Mouse (Mus musculus): ENCODE measurements at regions not wholly inside any gene's neighbourhood (a gene's known extent, or its start where the extent isn't known, plus 50 kb on each side); places are given as distances from the start of the nearest gene placed in this dataset.
"Not testable (repeated sequence)": the region's sequence is repeated elsewhere in the genome, so short reads cannot be mapped to it uniquely, and the experiment has no call there.

DNA sequence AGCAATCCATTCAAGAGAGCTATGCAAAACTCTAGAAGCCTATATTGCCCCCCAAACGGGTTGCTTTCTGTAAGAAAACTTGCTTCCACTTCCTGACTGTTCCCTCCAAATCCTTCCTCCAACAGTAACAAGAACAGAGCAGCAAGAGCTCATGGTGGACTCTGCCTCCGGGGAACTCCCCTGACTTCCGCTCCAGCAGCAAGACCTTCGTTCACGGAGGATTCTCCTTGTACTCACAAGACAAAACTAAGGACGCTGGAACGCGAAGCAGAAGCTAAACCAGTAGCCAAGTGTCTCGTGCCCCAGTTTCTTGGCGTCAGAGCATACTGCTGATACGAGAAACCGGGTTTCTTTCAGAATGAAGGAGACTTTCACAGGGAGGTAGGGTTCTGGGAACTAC, 50.7 kb downstream of the H2al2a start:
- no peak for DNase-seq

DNA sequence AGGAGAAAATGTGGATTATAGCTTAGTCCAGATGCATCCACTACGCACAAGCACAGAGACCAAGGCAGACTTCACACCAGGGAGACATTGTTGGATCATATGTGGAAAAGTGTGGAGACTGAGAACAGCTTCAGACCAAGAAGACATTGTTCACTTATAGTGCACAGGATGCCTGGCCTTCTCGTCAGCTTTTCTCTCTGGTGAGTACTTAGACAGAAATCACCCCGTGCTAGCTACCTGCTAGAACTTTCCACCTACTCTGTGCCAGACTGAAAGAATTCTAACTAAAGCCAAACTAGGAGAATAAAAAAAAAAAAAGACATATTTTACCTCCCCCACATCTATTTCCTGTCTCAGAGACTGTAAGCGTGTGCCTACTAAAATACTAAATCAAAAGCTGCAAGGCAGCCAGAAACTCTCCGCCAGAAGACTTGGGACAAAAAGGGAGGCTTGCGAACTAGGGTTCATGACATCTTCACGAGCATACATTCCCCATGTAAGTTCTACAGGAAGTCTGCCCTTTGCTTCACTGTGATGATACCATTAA, 51.3 kb downstream of the H2al2a start:
- no peak for DNase-seq

DNA sequence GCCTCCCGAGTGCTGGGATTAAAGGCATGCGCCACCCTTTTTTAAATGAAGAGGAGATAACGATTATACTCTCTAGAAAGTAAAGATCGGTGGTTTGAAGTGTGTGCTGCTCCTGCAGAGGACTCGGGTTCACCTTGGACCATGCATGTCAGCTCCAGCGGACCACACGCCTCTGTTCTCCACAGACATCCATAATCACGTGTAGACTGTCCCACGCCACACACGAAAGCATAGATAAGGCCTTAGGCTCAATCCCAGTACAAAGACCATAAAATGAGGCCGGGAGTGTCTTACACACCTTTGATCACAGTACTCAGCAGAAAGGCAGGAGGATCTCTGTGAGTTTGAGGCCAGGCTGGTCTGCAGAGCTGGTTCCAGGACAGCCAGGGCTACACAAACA, 53.3 kb downstream of the H2al2a start:
- DNase-seq = no peak

DNA sequence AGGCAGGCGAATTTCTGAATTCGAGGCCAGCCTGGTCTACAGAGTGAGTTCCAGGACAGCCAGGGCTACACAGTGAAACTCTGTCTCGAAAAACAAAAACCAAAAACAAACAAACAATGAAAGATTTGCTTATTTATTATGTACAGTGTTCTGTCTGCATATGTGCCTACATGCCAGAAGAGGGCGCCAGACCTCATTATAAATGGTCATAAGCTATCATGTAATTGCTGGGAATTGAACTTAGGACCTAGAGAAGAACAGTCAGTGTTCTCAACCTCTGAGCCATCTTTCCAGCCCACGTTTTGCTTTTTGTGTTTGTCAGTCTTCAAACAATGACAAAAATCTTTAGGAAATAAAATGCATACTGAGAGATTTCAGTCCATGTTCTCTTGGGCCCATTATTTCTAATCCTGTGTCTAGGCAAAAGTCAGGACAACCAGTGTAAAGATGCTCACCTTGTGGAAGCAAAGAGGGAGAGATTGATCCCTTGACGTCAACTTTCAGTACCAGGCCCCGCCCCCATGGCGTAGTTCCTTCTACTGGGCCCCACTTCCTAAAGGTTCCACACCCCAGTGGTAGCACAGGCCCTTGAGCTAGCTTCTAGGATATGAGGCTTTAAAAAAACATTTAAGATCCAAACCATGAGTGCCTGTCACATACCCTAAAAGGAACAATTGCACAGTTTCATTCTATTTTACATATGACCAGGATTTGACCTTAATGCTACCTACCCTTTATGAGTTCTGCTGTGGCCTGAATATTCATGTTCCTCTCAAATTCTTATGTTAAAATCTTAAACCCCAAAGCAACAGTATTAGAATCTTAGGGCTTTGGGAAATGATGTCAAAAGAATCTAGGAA, 54.0 kb downstream of the H2al2a start:
- no peak for DNase-seq

DNA sequence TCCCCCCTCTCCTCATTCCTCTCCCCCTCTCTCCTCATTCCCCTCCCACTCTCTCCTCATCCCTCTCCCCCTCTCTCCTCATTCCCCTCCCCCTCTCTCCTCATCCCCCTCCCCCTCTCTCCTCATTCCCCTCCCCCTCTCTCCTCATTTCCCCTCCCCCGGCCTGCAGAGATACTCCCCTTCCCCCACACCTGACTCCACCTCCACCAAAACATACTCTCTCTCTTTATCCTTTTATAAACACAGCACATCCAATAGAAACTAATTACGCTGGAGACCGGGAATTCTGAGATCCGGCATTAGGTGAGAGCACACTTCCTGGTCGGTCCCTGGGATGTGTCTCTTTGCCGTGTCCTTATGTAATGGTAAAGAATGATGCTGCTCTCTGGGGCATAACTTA, 54.8 kb downstream of the H2al2a start:
- DNase-seq = no peak

DNA sequence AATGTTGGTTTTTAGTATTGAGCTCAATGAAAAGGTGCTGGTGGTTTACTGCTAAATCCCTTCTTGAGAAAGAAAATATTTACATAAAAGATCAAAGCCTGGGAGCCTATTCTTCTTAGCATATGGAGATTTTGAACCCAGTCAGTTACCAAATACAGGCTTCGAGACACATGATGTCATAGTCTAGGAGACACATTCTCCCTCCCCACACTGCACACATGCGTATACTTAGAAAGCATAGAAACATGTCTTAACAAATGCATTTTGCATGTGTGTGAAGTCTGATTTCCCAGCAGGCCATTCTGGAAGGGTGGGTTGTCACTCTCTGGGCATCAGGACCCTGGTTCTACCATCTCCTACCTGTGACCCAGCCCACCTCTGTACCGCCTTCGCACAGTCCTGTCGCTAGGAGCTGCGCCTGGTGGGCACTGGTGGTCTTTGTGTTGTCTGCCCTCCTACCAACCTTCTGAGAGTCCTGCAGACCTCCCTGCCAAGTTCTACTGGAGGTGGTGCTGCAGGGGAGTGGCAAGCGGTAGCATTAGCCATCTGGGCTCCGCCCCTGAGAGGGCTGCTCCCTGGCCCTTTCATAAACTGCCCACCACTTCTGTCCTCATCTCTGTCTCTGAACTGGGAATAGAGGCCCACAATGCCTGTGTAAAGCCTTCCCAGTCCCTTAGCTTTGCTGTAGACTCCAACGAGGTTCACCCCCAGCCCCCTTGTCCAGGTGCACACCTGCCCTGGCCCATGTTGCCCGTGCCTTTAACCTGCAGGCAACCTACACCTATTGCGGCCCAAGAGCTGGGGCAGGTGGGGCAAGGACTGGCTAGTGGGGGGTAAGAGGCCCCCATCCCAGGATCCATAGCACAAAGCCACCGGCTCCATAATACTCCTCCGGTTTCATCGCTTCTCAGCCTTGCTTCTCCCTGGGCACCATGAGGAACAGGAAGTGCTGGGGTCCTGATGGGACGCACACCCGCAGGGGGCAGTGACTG, 56.6 kb downstream of the H2al2a start:
- not testable (repeated sequence) for DNase-seq

DNA sequence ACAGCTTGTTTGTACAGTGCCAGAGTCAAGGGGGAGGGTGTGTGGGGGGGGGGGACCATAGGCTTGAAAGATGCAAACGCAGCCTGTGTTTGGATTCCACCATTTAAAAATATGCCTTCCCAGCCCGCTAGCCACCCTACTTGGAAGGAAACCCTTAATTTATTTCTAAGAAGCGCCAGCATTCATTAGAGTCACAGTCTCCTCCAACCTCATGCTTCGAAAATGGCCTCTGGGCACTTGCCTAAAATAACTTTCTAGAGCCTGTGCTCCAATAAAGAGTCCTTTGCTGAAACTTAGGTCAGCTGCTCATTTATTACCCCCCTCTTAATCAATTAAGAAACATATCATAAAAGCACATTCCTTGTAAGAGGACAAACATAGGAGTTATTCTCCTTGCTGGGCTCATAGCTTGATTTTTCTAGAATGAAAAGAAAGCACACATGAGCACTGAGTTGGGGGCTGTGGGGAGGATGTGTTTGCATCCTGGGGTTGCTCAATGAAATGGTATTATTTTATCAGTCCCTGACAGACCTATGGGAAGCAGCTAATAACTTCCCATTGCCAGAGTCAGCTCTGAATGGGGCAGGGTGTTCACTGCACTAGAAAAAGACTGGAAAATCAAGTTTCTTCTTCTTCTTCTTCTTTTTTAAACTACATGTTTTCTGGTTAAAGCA, 57.4 kb downstream of the H2al2a start:
- no peak for DNase-seq

DNA sequence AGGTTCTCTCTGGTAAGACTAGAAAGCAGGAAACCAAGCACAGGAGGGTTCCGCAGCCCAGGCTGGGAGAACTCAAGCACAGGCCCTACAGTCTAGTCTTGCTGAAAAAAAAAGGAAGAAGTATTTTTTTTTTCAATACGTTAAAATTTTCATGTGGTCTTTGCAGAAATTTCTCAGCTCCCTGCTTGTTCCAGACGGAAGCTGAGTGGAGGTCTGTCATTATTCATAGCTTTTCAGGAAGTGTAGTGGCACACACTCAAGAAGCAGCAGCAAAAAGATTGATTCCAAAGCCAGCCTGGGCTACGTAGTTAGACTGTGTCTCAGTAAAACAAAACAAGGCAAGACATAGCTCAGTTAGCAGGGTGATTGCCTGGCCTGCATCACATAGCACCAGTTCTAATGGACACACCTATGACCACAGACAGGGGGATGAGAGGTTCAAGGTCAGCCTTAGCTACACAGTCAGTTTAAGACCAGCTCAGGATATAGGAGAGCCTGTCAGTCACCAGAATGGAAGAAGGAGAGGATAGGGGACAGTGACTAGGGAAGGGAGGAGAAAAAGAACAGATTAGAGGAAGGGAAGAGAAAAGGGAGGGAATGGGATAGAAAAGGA, 60.1 kb downstream of the H2al2a start:
- DNase-seq = no peak

DNA sequence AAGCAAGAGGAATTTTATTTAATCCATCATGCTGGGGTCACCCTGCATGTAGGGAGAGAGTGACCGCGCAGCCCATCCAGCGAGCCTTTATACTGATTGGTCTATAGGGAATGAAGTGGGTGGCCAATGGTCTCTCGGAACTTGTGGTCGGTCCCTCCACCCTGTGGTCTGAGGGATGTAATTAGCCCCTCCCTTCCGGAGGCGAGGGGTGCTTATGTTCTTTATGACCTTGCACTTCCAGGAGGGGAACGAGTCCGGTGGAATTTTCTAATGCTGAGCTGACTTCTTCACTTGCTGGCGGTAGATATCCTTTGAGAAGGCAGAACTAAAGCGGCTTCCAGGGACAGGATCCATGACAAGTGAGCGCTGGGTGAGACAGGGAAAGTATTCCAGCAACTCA, 60.8 kb downstream of the H2al2a start:
- no peak for DNase-seq

DNA sequence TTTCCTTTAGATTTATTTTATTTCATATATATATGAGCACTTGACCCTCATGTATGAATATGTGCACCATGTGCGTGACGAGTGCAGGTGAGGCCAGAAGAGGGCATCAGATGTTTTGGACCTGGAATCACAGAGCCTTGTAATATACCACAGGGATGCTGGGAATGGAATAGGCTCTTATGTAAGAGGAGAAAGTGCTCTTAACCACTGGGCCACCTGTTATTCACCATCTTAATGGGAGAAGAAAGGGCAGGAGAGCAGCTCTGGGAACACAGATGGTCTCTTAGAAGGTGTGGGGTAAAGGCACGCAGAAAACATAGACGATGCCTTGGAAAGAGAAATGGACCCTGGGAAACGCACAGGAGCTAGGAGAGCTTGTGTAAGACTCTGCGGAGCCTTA, 61.3 kb downstream of the H2al2a start:
- DNase-seq = no peak

DNA sequence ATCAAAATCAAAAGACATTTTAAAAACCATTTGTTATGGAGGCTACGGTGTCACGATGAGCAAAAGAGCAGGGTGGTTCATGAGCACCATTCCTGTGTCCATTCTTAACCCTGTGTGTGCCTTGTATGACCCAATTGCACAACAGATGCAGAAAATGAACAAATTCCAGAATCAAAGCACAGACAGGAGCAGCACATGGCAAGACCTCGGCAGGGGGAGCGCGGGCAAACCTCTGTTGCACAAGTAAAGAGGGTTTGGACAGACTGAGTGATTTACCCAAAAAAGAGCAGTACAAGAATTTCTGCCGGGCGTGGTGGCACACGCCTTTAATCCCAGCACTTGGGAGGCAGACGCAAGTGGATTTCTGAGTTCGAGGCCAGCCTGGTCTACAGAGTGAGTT, 62.1 kb downstream of the H2al2a start:
- DNase-seq = no peak

DNA sequence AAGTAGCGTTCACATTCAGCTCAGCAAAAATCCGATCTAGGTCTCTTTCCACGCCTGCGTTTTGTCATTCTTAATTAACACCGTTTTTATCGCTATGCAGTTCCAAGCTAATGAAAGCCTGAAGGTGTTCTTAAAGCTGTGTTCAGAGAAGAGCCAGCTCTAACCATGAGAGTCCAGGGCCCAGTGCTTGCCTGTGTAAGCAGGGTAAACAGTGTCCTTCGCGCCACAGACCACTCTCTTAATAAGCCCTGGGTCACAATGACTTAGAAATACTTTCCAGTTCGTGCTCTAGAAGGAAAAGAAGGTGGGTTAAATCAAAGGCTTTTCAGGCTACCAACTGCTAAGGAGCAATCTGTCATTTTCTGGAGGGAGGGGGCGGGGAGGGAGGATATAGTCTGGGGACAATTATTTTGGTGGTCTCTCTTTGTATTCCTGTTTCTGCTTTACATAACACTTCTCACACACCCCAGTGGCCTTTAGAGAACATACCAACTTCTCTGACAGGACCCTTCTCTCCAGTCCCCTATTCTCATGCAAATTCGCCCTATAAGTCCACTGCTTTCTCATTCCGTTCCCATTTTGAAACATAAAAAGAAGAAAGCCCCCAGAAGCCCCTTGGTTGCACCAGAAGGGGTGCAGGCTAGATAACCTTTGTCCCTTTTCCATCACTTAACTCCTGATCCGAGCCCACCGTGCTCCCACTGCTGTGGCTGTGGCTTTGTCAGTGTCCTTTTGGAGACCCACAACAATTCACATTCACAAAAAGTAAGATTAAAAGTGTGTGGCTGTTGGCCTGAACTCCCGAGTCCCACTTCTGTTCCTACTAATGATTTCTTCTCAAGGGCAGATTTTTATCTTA, 63.6 kb downstream of the H2al2a start:
- no peak for DNase-seq

DNA sequence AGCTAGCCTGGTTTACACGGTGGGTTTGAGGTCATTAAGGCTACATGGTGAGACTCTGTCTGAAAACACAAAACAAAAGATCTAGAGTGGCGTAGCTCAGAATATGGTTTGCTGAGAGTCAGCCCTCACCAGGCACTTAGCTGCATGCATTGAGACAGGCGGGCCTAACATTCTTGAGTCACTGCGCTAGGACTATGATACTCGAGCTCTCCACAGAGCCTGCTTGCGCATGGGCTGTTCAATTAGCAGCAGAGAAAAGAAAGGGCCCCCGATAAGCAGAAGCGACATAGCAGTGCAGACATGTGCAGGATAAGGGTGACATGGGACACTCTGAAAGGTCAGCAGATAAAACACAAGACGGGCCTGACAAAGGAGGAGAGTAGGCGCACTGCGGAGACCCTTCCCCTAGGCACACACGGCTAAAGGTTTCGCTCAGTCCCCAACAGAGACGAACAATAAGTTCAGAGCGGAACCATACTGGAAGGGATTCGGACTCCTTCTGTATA, 64.3 kb downstream of the H2al2a start:
- no peak for DNase-seq

DNA sequence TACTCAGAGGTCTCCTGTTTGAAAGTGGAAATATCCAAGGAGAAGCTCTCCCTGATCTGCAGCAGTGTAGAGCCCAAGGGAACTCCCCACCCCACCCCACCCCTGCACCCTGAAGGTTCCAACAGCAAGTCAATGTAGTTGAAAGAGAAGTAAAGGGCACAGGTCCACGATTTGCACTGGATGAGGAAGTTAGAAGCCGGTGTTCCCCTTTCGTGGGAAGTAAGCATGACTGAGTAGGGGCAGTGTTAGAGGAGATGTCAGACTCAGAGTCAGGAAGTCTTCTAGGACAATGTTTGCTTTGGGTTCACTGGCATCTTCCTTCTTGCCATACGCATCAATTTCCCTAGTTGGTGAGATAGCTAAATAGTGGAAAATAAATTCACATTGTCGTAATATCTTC, 64.9 kb downstream of the H2al2a start:
- DNase-seq = no peak

DNA sequence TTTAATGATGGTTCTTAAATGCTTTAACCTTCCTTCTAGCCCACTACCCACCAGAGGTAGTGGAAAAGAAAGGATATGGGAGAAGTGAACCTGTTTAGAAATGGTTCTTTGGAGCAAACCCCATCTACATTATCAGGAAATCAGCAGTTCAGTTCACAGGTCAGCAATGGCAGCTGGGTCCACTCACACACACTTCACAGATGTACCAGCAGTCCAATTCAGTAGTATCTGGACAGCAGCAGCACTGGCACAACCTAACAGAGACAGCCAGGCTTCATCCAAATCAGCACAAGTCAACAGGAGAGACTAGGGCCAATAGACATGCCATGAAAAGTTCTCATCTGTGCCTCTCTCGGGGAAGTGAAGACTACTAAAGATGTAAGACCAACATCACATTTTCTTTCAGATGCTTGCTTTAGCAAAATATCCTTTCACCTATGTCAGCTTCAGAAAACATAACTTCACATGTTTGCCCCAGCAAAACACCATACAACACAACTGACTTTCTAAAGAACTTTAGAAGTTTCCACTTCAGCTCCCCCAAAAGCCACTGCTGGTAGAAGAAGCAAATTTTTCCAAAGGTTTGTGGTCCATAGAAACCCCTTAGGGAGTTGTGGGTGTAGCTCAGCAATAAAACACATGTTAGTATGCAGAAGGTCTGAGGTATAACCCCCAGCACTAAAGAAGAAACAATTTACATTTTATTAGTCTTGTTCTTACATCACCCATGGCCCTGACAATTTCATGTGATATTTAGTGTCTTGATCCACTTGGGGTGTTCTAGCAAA, 77.7 kb downstream of the H2al2a start:
- DNase-seq = no peak

DNA sequence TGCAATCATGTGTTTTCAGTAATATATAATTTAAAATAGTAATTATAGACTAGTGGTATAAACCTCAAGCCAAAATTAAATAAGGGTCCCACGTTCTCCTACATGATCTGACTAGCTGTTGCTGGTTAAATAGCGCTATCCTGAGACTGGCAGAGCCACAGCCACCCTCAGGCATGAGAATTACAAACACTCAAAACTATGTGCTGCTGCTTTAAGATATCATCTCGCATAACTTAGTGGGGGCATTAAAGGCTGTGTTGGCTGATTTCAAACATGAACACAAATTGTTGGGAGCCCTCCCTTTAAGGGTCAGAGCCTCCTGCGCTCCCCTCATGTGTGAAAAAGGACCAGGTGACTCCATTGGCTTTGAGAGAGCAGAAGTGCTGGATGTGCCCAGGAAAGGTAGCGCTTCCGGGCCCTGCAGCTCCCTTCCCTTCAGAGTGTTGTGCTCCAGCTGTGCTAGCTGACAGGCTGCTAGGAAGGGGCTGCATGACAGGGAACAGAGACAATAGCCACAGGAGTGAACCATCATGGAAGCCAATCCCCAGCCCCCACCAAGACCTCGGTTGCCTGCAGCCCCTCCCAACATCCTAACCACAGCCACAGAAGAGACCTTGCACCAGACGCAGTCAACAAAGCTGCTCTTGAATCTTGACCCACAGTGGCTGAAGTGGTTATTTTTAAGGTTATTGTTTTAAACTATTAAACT, 79.4 kb downstream of the H2al2a start:
- DNase-seq = no peak

DNA sequence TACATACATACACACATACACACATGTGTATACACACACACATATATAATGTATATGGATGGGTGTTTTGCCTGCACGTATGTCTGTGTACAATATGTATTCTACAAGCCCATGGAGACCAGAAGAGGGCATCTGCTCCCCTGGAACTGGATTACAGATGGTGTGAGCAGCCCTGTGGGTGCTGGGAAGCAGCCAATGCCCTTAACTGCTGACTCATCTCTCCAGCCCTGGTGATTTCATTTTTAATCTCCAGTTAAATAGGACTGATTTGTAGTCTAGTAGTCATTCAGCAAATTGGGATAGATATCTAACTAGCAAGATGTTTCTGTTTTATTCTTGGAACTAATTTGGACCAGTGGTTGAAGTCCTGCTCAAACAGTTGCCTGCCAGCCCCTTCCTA, 94.1 kb downstream of the H2al2a start:
- DNase-seq = no peak

DNA sequence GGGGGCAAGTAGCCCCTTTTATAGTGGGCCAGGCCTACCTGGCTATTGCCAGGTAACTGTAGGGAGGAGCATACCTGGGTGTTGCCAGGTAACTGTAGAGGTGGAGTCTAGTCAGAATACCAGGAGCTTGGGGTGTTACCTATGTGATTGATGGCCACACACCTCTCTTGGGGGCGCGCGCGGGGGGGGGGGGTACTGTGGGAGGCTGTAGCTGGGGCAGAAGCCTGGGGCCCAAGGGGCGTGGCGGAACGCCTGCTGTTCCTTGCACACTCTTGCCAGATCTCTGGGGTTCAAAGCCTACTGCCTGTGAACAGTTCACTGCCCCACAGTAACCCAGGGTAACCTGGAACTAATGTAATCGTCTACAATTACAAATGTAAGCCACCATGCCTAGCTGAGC, 96.6 kb downstream of the H2al2a start:
- no peak for DNase-seq

DNA sequence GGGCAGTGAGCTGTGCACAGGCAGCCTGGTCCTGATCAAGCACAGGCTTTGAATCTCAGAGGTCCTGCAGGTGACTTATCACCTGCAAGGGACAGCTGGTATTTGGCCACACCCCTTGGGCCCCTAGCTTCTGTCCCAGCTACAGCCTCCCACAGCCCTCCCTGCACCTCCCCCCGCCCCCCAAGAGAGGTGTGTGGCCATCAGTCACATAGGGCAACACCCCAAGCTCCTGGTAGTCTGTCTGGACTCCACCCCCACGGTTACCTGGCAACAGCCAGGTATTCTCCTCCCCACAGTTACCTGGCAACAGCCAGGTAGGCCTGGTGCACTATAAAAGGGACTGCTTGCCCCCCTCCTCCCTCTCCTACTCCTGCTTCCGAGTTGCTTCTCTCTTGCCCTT, 98.0 kb downstream of the H2al2a start:
- DNase-seq = no peak

DNA sequence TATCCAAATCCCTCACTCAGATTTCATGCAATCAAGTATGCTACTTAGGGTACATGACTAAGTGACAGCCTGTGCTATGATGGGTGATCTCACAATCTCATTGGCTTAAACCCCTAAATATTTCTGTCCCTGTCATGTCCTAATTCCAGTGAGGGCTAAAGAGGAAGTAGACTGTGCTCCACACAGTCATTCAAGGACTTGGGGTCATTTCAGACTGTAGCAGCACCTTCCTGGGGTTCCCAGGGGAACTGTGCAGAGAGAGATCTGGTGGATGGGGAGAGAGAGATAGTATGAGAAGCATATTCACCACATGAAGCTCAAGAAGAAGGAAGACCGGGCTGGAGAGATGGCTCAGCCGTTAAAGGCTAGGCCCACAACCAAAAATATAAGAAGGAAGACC, 100.7 kb downstream of the H2al2a start:
- DNase-seq = no peak
